Mouse (Mus musculus) testis, adult 2 months (tissue): ENCODE measurements around the gene Cd2ap. TPM values are rescaled to one million over a fixed set of nuclear protein-coding genes. Genes with fewer than 3 reads are reported as not detected.

ENCODE experiments used
- H3K27ac ChIP-seq: fragments of 200-500 bp; 2 replicates; pipeline ENCODE4 v1.5.1; 2012; ENCODE audit warnings: low read depth, low read length; ENCODE audit not compliant: control insufficient read depth, insufficient read depth
- H3K27me3 ChIP-seq: fragments of 200-500 bp; 2 replicates; pipeline ENCODE4 v1.6.1; 2012; ENCODE audit warnings: mild to moderate bottlenecking, low read length, moderate library complexity; ENCODE audit not compliant: control insufficient read depth, insufficient read depth
- H3K36me3 ChIP-seq: fragments of 200-500 bp; 2 replicates; pipeline ENCODE4 v1.6.1; 2012; ENCODE audit warnings: mild to moderate bottlenecking, low read length; ENCODE audit not compliant: control insufficient read depth, insufficient read depth
- H3K4me1 ChIP-seq: fragments of 200-500 bp; 2 replicates; pipeline ENCODE4 v1.6.1; 2012; ENCODE audit warnings: low read length; ENCODE audit not compliant: control insufficient read depth, insufficient read depth
- H3K4me3 ChIP-seq: fragments of 200-500 bp; 2 replicates; pipeline ENCODE4 v1.5.1; 2012; ENCODE audit warnings: low read depth, mild to moderate bottlenecking, low read length, moderate library complexity, mixed read lengths; ENCODE audit not compliant: control insufficient read depth
- CTCF ChIP-seq: fragments of 200-500 bp; IDR thresholded peaks from 2 replicates; pipeline ENCODE4 v1.5.1; 2012; ENCODE audit warnings: low read depth, mild to moderate bottlenecking, inconsistent platforms, low read length, moderate library complexity; ENCODE audit not compliant: control insufficient read depth, insufficient read depth, insufficient replicate concordance
- POLR2A ChIP-seq: fragments of 200-500 bp; IDR thresholded peaks from 2 replicates; pipeline ENCODE4 v1.6.1; 2012; ENCODE audit warnings: low read depth, mild to moderate bottlenecking, inconsistent platforms, low read length, moderate library complexity; ENCODE audit not compliant: control insufficient read depth
- polyA plus RNA-seq: library from polyadenylated mRNA; depleted of rRNA; stranded (reverse); fragments of >200 nt; gene quantifications from 2 replicates; pipeline ENCODE4 v1.2.3, GENCODE M21; 2012; rRNA removed

The Cd2ap gene
- polyA plus RNA-seq, 1 experiment = 4.7 TPM

DNA sequence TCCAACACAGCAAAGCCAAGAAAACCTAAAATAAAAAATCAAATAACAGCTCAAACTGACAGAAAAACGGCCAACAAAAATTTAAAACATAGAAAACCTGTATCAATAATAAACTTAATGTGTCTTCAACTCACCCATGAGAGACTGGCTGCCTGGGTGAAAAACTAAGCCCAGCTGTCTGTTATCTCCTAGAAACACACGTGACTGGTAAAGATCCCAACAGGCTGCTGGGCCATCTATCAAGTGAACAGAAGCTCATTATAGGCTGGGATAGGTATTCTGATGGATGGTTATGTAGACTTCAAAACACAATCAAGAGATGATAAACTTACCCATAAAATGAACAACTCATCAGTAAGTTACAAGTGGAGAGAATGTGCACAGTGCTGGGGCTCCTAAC is 86.7 kb downstream of the Cd2ap start:
- no peaks in the 10 kb centered on the region for H3K27me3 ChIP-seq
- H3K27ac ChIP-seq = no peak overlapping the region
- no peaks in the 10 kb centered on the region for H3K4me1 ChIP-seq
- no peak for TF ChIP-seq POLR2A
- TF ChIP-seq CTCF = no peak
- no peak overlapping the region for H3K4me3 ChIP-seq
- no peaks in the 10 kb centered on the region for H3K36me3 ChIP-seq

DNA sequence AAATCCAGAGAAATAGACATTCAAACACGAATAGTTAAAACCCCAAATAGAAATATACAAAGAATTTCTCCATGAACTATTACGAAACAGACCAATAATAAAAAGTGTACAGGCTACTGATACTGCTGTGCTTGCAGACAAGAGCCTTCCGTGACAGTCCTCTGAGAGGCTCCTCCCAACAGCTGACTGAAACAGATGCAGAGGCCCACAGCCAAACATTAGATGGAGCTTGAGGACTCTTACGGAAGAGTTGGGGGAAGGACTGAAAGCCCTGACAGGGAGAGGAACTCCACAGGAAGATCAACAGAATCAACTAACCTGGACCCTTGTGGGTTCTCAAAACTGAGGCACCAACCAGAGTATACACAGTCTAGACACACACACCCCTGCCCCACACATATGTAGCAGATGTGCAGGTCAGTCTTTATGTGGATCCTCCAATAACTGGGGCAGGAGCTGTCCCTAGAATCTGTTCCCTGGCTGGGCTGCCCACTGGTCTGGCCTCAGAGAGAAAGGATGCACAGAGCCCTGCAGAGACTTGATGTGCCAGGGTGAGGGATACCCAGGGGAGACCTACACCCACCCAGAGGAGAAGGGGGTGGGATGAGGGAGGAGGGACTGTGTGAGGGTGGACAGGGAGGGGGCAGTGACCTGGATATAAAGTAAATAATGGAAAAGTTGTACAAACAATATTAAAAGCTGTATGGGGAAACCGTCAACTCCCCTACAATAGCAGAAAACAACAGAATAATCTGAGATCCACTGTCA is 87.6 kb downstream of the Cd2ap start:
- Histone ChIP-seq H3K4me1 (no peaks in the 10 kb centered on the region), H3K36me3 (no peaks in the 10 kb centered on the region), H3K27ac (no peak overlapping the region), H3K4me3 (no peak overlapping the region), H3K27me3 (no peaks in the 10 kb centered on the region)
- TF ChIP-seq POLR2A = no peak
- TF ChIP-seq CTCF = no peak

- TF ChIP-seq POLR2A (no peak), CTCF (peak; percentile 37; the same call in 1 of the 2 replicates)
- Histone ChIP-seq H3K27me3 (no peaks in the 10 kb centered on the region), H3K36me3 (no peaks in the 10 kb centered on the region), H3K4me1 (no peaks in the 10 kb centered on the region), H3K27ac (no peak overlapping the region), H3K4me3 (no peak overlapping the region)
These were observed 94.2 kb downstream of the Cd2ap start for GRCm38 (mm10) chr17:42782156-42782757.

- no peak overlapping the region for H3K27ac ChIP-seq
- no peak for TF ChIP-seq POLR2A
- no peak for TF ChIP-seq CTCF
- no peaks in the 10 kb centered on the region for H3K27me3 ChIP-seq
- H3K36me3 ChIP-seq = no peaks in the 10 kb centered on the region
- H3K4me3 ChIP-seq = no peak overlapping the region
- no peaks in the 10 kb centered on the region for H3K4me1 ChIP-seq
These were observed 122.7 kb downstream of the Cd2ap start for GRCm38 (mm10) chr17:42753791-42754190.

- Histone ChIP-seq H3K27ac (no peak overlapping the region), H3K27me3 (no peaks in the 10 kb centered on the region), H3K4me1 (no peaks in the 10 kb centered on the region), H3K36me3 (no peaks in the 10 kb centered on the region), H3K4me3 (no peak overlapping the region)
- TF ChIP-seq POLR2A = no peak
- TF ChIP-seq CTCF = no peak
These were observed 124.3 kb downstream of the Cd2ap start for GRCm38 (mm10) chr17:42752173-42752572.

- H3K36me3 ChIP-seq = no peaks in the 10 kb centered on the region
- TF ChIP-seq CTCF (no peak), POLR2A (no peak)
- H3K4me1 ChIP-seq = no peaks in the 10 kb centered on the region
- no peaks in the 10 kb centered on the region for H3K27me3 ChIP-seq
- no peak overlapping the region for H3K4me3 ChIP-seq
- no peak overlapping the region for H3K27ac ChIP-seq
These were observed 130.6 kb downstream of the Cd2ap start for GRCm38 (mm10) chr17:42745657-42746420.

Other genes starting within 250 kb of the Cd2ap start
- gene Adgrf4, start 184.4 kb downstream of the Cd2ap start, polyA plus RNA-seq = 0.12 and 0.14 TPM in 2 replicates
- gene Adgrf2, start 134.5 kb downstream of the Cd2ap start, polyA plus RNA-seq = 0.05 and 0.10 TPM in 2 replicates
- gene Tnfrsf21, start 139.9 kb upstream of the Cd2ap start, polyA plus RNA-seq = 4.1 and 4.8 TPM in 2 replicates